Mouse (Mus musculus) heart, postnatal 10 days (tissue): ENCODE measurements around the gene Ccdc173. TPM values are rescaled to one million over a fixed set of nuclear protein-coding genes. Genes with fewer than 3 reads are reported as not detected.
A peak's percentile ranks its signal among the peaks of the same experiment; 100 is the strongest.
"Not testable (repeated sequence)": the region's sequence is repeated elsewhere in the genome, so short reads cannot be mapped to it uniquely, and the experiment has no call there.

ENCODE experiments used
- DNase-seq, 2 experiments: peaks; one replicate each; pipeline ENCODE4 v3.0.0; 2021
- intact Hi-C: fragments of 180-260 bp; cut with DNase I; formaldehyde crosslinking; loops from one replicate; pipeline ENCODE4 v1.15.1; 2025
- total RNA-seq, 2 experiments: library from RNA; stranded (reverse); gene quantifications; 2 replicates each; pipeline ENCODE4 v1.2.3; 2021

Ccdc173 gene
- total RNA-seq = under 1 TPM; 0.55 to 0.67 TPM

- DNase-seq = peak; percentile 99
- intact Hi-C loops = loop anchor here (5.0 kb wide), 1 partner anchor 152 kb away; no protein-coding TSS in a partner anchor
Observed at GRCm38 (mm10) chr2:69789429-69790069, at the start of gene Ccdc173, which contains the start of gene Phospho2. Gene Ccdc173, minus strand, starts transcription at chr2:69789575. Gene Phospho2, plus strand, starts transcription at chr2:69789623.

- no peak for DNase-seq
- intact Hi-C loops = no loop called here
Observed at GRCm38 (mm10) chr2:69838707-69839106, 49.3 kb upstream of the Ccdc173 start.

- DNase-seq = no peak
- intact Hi-C loops = no loop called here
Observed at GRCm38 (mm10) chr2:69837996-69838395, 48.6 kb upstream of the Ccdc173 start.

- intact Hi-C loops = no loop called here
- no peak for DNase-seq
Observed at GRCm38 (mm10) chr2:69837244-69837967, 48.0 kb upstream of the Ccdc173 start.

GRCm38 (mm10) chr2:69830116-69830515 lies 40.7 kb upstream of the Ccdc173 start:
- no peak for DNase-seq
- intact Hi-C loops = no loop called here

GRCm38 (mm10) chr2:69829680-69830079 lies 40.3 kb upstream of the Ccdc173 start:
- DNase-seq = no peak
- intact Hi-C loops = no loop called here

- intact Hi-C loops = no loop called here
- no peak for DNase-seq
Observed at GRCm38 (mm10) chr2:69828031-69828430, 38.7 kb upstream of the Ccdc173 start.

GRCm38 (mm10) chr2:69826380-69826779 lies 37.0 kb upstream of the Ccdc173 start:
- intact Hi-C loops = loop anchor here (2.0 kb wide), 1 partner anchor 64 kb away; no protein-coding TSS in a partner anchor
- peak; percentile 23 to 34 for DNase-seq

- intact Hi-C loops = loop anchor here (2.0 kb wide), 1 partner anchor 63 kb away; no protein-coding TSS in a partner anchor
- no peak for DNase-seq
Observed at GRCm38 (mm10) chr2:69825898-69826297, 36.5 kb upstream of the Ccdc173 start.

GRCm38 (mm10) chr2:69823129-69823677 lies 33.8 kb upstream of the Ccdc173 start:
- intact Hi-C loops = loop anchor here (2.0 kb wide), 1 partner anchor 38 kb away; the partner anchor contains the start of gene Ssb
- peak in 1 of 2 experiments; percentile 62 for DNase-seq

GRCm38 (mm10) chr2:69822361-69823128 lies 33.2 kb upstream of the Ccdc173 start:
- DNase-seq = peak; percentile 70 to 72
- intact Hi-C loops = loop anchor here (2.0 kb wide), 1 partner anchor 38 kb away; the partner anchor contains the start of gene Ssb

GRCm38 (mm10) chr2:69821711-69822110 lies 32.3 kb upstream of the Ccdc173 start, which contains the start of gene Klhl23:
Gene Klhl23, plus strand, starts transcription at chr2:69821944.
- intact Hi-C loops = loop anchor here (2.0 kb wide), 2 partner anchors 19 to 39 kb away; partner anchors contain the start of gene Ssb
- peak; percentile 40 to 41 for DNase-seq

- intact Hi-C loops = loop anchor here (2.0 kb wide), 1 partner anchor 17 kb away; no protein-coding TSS in a partner anchor
- DNase-seq = no peak
Observed at GRCm38 (mm10) chr2:69820201-69820600, 30.8 kb upstream of the Ccdc173 start.

GRCm38 (mm10) chr2:69818350-69819085 lies 29.1 kb upstream of the Ccdc173 start:
- intact Hi-C loops = no loop called here

GRCm38 (mm10) chr2:69816575-69816974 lies 27.2 kb upstream of the Ccdc173 start:
- intact Hi-C loops = no loop called here
- no peak for DNase-seq

More at GRCm38 (mm10) chr2:69818350-69819085, 29.1 kb upstream of the Ccdc173 start:
- no peak for DNase-seq

GRCm38 (mm10) chr2:69811349-69811748 lies 22.0 kb upstream of the Ccdc173 start:
- DNase-seq, intact Hi-C loops: not testable (repeated sequence)

- intact Hi-C loops = no loop called here
- no peak for DNase-seq
Observed at GRCm38 (mm10) chr2:69810169-69810568, 20.8 kb upstream of the Ccdc173 start.

GRCm38 (mm10) chr2:69804663-69805062 lies 15.3 kb upstream of the Ccdc173 start:
- intact Hi-C loops = loop anchor here (5.0 to 10.0 kb wide), 2 partner anchors 83 to 150 kb away; partner anchors contain the start of gene Mettl5
- DNase-seq = not testable (repeated sequence)

GRCm38 (mm10) chr2:69803756-69804155 lies 14.4 kb upstream of the Ccdc173 start:
- no peak for DNase-seq
- intact Hi-C loops = loop anchor here (1.0 to 10.0 kb wide), 4 partner anchors 17 to 151 kb away; partner anchors contain the start of genes Klhl23, Mettl5 and Ssb
